Mouse (Mus musculus) ZHBTc4 (cell line): ENCODE results near the gene Nono.

Experiments
- DNase-seq: peaks from one replicate; pipeline ENCODE4 v3.0.0-alpha.2; 2011; ENCODE audit warnings: low read depth, low spot score

Nono gene

GRCm38 (mm10) chrX:101429142-101429949 is at the start of gene Nono:
TSS of gene Nono (plus strand) at chrX:101429318.
- DNase-seq = peak; percentile 97

GRCm38 (mm10) chrX:101379744-101380143 is 49.4 kb upstream of the Nono start:
- no peak for DNase-seq

DNA sequence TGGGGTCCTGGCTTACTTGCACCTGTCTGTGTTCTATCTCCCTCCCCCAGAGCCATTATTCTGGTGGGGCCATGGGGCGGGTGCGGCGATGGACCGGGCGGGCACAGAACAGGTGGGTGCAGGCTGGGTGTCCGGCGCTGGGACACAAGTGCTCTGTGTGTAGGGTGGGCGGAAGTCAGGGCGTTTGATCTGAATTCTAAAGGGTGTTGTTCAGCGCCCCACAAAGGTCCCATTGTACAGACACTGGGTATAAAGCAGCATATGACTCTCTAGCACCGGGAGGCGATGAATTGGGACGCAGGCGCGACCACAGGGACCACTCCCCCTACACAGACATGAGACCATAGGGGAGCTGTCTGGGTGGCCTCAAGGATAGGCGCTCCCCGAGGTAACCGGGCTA is 45.7 kb upstream of the Nono start:
- no peak for DNase-seq

DNA sequence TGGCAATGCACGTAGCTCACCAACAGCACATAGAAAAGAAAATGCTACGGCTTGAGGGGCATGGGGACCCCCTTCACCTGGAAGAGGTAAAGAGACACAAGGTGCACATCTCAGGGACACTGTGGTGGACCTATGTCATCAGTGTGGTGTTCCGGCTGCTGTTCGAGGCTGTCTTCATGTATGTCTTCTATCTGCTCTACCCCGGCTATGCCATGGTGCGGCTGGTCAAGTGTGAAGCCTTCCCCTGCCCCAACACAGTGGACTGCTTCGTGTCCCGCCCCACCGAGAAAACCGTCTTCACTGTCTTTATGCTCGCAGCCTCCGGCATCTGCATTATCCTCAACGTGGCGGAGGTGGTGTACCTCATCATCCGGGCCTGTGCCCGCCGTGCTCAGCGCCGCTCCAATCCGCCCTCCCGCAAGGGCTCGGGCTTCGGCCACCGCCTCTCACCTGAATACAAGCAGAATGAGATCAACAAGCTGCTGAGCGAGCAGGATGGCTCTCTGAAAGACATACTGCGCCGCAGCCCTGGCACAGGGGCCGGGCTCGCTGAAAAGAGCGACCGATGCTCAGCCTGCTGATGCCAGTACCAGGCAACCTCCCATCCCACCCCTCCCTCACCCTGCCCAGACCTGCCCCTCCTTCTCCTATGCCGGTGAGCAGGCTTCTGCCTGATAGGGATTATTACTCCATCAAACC is 44.5 kb upstream of the Nono start:
- no peak for DNase-seq

GRCm38 (mm10) chrX:101386222-101386621 is 42.9 kb upstream of the Nono start:
- no peak for DNase-seq

DNA sequence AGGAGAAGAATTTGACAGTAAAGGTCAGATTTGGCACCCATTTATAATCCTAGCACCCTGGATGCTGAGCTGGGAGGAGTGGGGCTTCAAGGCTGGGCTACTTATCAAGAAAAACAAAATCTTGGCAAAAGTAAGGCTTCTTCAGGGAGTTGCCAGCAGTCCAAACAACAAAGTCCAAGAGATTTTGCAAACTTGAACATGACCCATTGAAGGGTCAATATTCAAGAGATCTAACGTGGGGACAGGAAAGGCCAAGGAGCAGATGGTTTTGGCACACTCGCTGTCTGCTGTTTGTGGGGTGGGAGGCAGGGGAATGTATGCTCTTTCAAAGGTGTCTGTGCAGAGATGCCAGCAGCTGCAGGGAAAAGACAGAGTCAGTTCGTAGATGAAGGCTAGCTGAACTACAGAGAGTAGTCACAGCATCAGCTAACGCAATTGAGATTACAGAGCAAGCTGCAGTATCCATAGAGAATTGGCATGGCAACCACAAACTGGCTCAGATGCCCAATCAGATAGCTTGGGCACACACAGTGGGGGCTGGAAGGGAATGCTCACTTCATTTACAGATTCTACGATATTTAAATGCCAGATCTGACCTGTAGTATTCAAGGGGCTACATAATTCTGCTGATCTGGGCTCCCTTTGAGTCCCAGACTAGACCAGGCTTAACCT is 40.1 kb upstream of the Nono start:
- DNase-seq = no peak

DNA sequence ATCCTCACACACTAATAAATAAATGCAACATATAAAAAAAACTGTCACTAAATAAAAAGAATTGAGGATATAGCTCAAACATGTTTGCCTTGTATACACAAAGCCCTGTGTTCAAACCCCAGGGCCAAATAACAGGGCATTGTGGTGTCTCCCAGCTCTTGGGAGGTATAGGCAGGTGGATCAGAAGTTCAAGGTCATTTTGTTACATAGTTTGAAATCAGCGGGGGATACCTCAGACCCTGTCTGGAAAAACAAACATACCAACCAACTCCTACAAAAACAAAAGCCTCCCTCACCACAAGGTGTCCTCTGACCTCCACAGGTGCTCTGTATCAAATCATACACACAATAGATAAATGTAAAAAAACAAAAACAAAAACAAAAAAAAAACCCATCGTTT is 34.8 kb upstream of the Nono start:
- DNase-seq = peak; percentile 28

DNA sequence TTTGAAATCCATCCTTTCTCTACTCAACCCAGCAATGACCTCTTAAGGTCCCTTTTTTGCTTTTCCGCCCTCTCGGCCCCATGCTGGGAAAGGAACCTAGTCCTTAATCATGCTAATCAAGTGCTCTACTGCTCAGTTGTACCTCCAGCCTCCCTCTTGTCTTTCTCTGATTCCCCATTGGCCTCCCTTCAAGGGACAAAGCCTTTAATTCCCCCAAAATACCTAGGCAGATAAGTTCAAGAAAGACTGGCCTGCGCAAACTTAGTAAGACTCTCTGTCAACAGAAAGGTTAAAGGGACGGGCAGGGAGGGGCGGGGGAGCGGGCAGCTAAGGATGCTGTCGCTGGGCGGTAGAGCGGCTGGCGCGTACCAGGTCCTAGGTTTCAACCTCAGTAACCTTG is 32.7 kb upstream of the Nono start:
- peak; percentile 96 for DNase-seq

DNA sequence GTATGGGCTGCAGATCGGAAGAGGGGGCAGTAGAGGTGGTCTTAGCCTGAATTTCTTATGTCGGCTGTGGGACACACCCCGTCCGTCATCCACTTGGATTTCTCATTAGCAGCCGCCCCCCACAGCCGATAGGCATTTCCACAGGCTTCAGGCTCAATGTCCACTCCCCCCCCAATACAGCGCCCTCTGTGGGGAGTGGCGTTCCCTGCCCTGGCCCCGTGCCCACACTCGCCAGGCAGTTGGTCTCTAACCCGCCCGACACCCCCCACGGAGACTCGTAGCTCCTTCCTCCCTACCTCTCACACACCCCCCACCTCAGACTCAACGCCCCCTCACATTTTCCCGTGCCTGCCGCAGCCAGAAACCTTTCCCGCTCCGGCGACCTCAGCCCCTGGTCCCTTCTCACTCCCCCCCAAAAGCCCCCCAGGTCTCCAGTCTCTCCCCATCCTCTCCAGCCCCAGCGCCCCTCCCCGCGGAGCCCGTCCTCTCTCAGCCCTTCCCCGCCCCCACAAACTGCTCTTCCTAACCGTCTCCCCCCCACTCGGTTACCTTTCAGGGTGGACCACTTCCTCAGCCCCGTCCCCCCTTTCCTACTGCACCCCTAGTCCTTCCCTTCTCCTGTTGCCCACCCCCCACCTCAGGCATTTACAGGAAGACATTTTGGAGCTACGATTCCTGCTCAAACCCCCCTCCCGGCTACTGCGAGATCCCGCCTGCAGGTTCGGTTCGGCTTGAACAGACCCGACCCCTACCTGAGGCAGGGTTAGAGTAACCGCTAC is 10.0 kb upstream of the Nono start:
- DNase-seq = peak; percentile 10

DNA sequence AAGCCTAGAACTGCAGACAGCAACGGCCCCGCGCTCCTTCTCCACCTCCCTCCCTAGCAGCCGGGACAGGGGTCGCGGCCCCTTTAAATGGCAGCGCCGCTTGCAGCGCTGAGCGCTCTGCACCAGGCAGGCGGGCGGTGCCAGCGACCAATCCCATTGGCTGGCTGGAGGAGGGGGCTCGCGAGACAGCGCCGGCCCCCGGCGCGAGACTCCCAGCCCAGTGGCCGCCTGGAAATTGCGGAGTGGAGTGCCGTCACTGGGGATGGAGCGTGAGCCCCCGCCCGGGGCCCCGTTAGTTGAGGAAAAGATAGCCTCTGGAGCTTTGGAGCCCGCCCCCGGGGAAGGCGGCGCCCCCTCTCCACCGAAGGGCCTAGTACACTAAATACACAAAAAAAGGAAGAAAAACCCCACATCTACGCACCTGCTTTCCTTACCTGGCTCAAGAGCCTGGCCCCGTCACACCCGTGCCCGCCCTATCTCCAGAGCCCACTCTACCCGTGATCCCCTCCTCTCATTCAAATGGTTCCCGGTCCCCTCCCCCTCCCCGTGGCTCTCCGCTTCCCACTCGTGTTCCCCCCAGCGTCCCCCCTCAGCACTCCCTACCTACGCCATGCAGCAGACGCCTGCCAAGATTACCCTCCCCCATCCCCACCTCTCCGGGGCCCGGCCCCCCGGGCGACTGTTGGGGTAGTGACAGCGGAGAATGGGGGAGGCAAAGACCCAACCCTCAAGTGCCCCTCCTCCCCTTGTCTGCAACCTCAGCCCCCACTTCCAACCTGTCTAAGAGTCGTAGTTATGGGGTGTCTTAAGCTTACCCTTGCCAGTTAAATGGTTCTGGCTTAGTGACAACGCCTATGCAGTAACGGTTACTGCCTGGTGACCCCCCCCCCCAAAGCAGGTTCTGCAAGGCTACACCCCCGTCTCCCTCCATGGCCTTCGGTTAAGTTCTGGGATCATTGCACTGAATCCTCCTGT is 9.1 kb upstream of the Nono start:
- peak; percentile 93 for DNase-seq

GRCm38 (mm10) chrX:101420700-101421095 is 8.4 kb upstream of the Nono start, which contains the start of gene Zmym3:
TSS of gene Zmym3 (minus strand) at chrX:101420849.
- DNase-seq = peak; percentile 26

GRCm38 (mm10) chrX:101423462-101423861 is 5.7 kb upstream of the Nono start:
- no peak for DNase-seq

DNA sequence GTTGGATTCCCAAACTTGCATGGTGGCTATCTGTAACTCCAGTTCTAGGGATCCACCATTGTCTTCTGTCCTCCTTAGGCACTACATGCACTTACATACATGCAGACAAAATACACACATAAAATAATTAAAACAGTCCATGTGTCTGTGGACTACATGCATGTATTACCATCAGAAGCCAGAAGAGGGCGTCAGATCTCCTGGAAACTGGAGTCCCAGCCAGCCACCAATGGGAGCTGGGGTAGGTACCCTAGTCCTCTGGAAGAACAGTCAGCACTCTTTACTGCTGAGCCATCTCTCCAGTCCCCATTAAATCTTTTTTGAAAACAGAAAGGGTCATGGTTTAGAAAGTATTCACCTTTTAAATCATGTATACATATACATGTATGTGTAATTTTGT is 1.3 kb upstream of the Nono start:
- peak; percentile 71 for DNase-seq

DNA sequence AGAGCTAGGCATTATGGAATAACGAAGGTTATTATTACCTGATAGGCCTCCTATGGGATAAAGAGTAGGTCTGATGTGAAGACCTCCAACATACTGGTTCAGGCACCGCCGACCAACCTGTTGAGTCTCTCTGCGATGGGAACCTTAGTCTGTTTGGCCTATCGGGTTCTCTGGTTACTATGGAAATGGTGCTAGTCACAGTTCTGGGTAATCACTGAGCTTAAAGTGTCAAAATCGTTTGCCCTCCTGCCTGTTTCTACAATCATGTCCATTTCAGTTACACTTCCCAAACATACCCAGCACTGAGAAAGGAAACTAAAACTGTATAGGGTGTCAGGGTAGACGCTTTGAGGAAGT is 355 bp upstream of the Nono start:
- peak; percentile 21 for DNase-seq

GRCm38 (mm10) chrX:101429976-101430375 is 858 bp downstream of the Nono start:
- peak; percentile 65 for DNase-seq

DNA sequence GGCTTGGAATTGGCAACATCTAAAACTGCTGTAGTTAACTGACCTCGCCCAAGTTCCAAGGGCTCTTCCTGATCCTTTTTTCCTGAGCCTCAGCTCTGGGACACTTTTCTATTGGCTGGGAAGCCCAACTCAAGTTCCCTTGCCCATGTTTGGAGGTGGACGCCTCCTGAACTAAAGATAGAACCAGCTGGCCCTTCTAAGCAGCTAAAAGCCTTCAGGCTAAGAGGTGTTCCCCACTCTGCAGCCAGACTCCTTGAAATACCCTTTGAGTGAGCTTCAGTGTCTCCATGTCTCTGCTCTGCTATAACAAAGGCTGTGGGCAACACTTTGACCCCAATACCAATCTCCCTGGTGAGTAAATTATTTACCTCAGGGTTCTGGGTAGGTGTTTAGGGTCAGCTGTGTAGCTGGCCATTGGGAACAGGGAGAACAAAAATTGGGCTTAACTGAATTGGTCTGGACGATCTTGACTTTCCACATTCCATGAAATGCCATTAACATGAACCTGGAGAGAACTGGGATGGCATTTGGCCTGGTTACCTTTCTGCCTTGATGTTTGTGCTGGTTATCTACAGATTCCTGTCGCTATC is 19.9 kb downstream of the Nono start, which contains the start of gene Itgb1bp2:
Itgb1bp2 (plus strand) TSS at position 203 of the 590 bp plus-strand sequence.
- peak; percentile 28 for DNase-seq

- no peak for DNase-seq
These were observed 22.0 kb downstream of the Nono start for GRCm38 (mm10) chrX:101451147-101451546.

DNA sequence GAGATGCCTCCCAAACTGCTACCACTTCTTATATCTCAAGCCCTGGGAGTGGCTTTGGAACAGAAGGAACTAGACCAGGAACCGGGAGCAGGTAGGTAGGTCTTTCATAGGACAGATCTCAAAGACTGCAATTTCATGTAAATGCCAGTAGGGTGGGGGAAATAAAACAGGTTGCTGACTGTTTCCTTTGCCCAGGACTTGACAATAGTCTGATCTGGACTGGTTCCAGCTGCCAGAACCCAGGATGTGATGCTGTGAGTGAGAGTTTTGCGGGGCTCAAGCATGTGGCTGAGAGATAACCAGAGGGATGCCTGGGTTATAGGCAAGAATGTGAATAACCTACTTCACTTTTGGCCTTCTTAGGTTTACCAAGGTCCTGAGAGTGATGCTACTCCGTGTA is 22.5 kb downstream of the Nono start:
- DNase-seq = peak; percentile 57

DNA sequence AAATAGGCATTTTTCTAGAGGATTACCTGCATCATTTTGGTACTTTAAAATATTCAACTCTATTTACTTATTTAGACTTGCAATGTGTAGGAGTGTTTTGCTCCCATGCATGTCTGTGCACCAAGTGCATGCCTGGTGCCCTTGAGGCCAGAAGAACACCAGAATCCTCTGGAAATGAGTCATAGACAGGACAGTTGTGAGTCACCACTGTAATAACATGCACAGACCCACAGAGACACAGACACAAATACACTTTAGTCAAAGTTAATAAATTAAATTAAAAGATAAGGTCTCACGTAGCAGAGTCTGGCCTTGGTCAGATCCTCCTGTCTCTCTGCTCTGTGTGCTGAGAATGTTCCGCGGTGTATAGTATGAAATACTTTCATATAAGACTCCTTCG is 43.1 kb downstream of the Nono start:
- no peak for DNase-seq
